Mouse (Mus musculus) limb, embryonic 14.5 days (tissue): ENCODE measurements around the gene Eif4e2. TPM values are rescaled to one million over a fixed set of nuclear protein-coding genes. Genes with fewer than 3 reads are reported as not detected.

Experiments used
- ATAC-seq: fragments of 200-750 bp; cut with Nextera tagmentation; 2 replicates; pipeline ENCODE4 v1.8.0; 2017; ENCODE audit warnings: low read depth, moderate number of reproducible peaks, moderate TSS enrichment; ENCODE audit not compliant: low FRiP score
- DNase-seq: peaks from one replicate; pipeline ENCODE4 v3.0.0-alpha.2; 2015; ENCODE audit warnings: low spot score
- H3K27ac ChIP-seq: fragments of 300-500 bp; sonication (generic); replicated peaks from 2 replicates; pipeline ENCODE4 v1.5.1; 2014; ENCODE audit warnings: low read depth, mild to moderate bottlenecking, low read length, moderate library complexity, mixed read lengths
- H3K27me3 ChIP-seq: fragments of 300-500 bp; sonication (generic); 2 replicates; pipeline ENCODE4 v1.6.1; 2014; ENCODE audit warnings: low read length, mixed read lengths; ENCODE audit not compliant: control insufficient read depth, insufficient read depth
- H3K36me3 ChIP-seq: fragments of 300-500 bp; sonication (generic); 2 replicates; pipeline ENCODE4 v1.6.1; 2014; ENCODE audit warnings: mild to moderate bottlenecking, low read length, moderate library complexity, mixed read lengths; ENCODE audit not compliant: control insufficient read depth, insufficient read depth
- H3K4me1 ChIP-seq: fragments of 300-500 bp; sonication (generic); 2 replicates; pipeline ENCODE4 v1.6.1; 2014; ENCODE audit warnings: antibody characterized with exemption, low read length, mixed read lengths; ENCODE audit not compliant: control insufficient read depth, insufficient read depth
- H3K4me2 ChIP-seq: fragments of 300-500 bp; sonication (generic); replicated peaks from 2 replicates; pipeline ENCODE4 v1.6.1; 2014; ENCODE audit warnings: low read depth, mild to moderate bottlenecking, low read length, moderate library complexity; ENCODE audit not compliant: severe bottlenecking
- H3K4me3 ChIP-seq: fragments of 300-500 bp; sonication (generic); replicated peaks from 2 replicates; pipeline ENCODE4 v1.5.1; 2014; ENCODE audit warnings: low read length
- H3K9ac ChIP-seq: fragments of 300-500 bp; sonication (generic); 2 replicates; pipeline ENCODE4 v1.6.1; 2014; ENCODE audit warnings: mild to moderate bottlenecking, low read depth, low read length, moderate library complexity; ENCODE audit not compliant: severe bottlenecking
- H3K9me3 ChIP-seq: fragments of 300-500 bp; sonication (generic); 2 replicates; pipeline ENCODE4 v1.6.1; 2016; ENCODE audit warnings: low read length; ENCODE audit not compliant: control insufficient read depth
- POLR2A ChIP-seq: fragments of 200-500 bp; IDR thresholded peaks from 2 replicates; pipeline ENCODE4 v1.8.0; 2012; ENCODE audit warnings: inconsistent platforms, mild to moderate bottlenecking, moderate library complexity, borderline replicate concordance; ENCODE audit not compliant: insufficient read depth, insufficient read length; ENCODE audit errors: extremely low read depth
- WGBS: fragments of 180-500 bp; shearing (Covaris S2); extraction: QIAGEN DNeasy Blood & Tissue Kit; methylation state at CpG from one replicate; pipeline ENCODE4 v1.1.7; 2014; 5-methylcytosine and 5-hydroxymethylcytosine counted together
- polyA plus RNA-seq, 2 experiments: library from polyadenylated mRNA; depleted of rRNA in 1 of 2; stranded (reverse) in 1 of 2; unstranded in 1 of 2; fragments of >200 nt; fragmentation: Nextera tagmentation in 1 of 2; extraction: Ambion mirVana in 1 of 2; gene quantifications; 2 replicates each; pipeline versions ENCODE4 v1.2.1 to v1.2.3; 2012 to 2014

Eif4e2 gene
- polyA plus RNA-seq, 2 experiments, result 118 to 139 TPM

DNA sequence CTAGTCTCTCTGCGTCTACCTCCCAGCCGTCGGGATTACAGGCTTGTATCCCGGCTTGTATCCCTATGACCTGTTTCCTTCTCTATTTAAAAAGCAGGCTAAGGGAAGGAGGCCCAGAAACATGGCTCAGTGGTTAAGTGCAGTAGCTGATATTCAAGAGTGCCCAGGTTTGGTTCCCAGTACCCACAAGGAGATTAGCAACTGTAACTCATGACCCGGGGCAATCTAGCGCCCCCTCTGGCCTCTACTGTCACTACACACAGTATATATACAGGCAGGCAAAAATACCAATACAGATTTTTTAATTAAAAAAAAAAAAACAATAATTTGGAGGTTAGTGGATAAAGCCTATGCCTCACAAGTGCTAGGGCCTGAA is 68.7 kb downstream of the Eif4e2 start:
- Histone ChIP-seq H3K4me2 (no peak overlapping the region), H3K27ac (no peak overlapping the region), H3K4me3 (no peak overlapping the region), H3K9ac (no peak overlapping the region), H3K27me3 (no peaks in the 10 kb centered on the region), H3K4me1 (no peaks in the 10 kb centered on the region), H3K36me3 (no peaks in the 10 kb centered on the region), H3K9me3 (no peaks in the 10 kb centered on the region)
- 73% methylated on average over 6 of the region's 6 CpGs for WGBS
- TF ChIP-seq POLR2A, result no peak
- DNase-seq (no peak), ATAC-seq (no peak)

DNA sequence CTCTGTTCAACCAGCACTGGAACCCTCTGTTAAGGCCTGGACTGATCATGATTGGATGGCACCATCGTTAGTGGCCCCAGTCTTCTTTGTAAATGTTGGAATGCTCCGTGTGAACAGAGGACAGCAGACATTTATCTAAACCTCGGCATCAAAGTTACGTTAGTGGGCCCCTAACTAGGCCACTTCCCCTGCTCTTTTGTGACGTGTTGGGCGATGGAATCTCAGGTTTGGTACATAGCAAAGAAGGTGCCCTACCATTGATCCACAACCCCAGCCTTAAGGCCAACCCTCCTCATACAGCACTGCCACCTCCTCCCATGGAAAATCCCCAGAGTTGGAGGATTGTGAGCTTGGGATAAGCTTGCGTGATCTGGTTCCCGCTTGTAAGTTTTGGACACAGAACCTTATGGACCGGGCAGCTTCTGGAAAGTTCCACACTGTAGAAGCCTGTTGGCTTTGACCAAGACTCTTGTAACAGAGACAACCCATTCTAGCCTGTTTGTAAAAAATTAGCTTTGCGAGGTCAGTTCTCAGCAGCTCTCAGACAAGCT is 69.8 kb downstream of the Eif4e2 start:
- TF ChIP-seq POLR2A, result no peak
- Histone ChIP-seq H3K36me3 (no peaks in the 10 kb centered on the region), H3K4me3 (no peak overlapping the region), H3K4me1 (no peaks in the 10 kb centered on the region), H3K4me2 (no peak overlapping the region), H3K9me3 (no peaks in the 10 kb centered on the region), H3K27me3 (no peaks in the 10 kb centered on the region), H3K9ac (no peak overlapping the region), H3K27ac (no peak overlapping the region)
- ATAC-seq (no peak), DNase-seq (no peak)
- WGBS, result 70% methylated on average over 10 of the region's 10 CpGs

DNA sequence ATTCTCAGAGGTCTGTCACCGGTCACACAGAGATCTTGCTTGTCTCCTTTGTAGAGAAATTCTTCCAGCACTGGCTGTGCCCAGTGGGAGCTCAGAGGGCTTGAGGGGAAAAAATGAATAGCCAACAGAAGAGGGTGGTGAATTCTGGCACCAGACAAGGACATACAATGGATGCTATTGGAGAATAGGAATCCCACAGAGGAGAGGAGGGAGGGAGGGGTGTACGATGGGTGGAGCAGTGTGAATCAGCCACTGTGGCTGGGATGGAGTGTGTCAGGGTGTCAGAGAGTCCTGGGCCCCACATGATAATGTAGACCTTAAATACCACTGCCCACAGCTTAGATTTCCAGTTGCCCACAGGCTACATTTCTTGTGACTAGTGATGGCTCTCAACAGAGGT is 73.4 kb downstream of the Eif4e2 start:
- Histone ChIP-seq H3K9me3 (no peaks in the 10 kb centered on the region), H3K9ac (no peak overlapping the region), H3K36me3 (no peaks in the 10 kb centered on the region), H3K4me2 (no peak overlapping the region), H3K27ac (no peak overlapping the region), H3K4me3 (no peak overlapping the region), H3K27me3 (no peaks in the 10 kb centered on the region), H3K4me1 (no peaks in the 10 kb centered on the region)
- WGBS, result 89% methylated on average over 2 of the region's 2 CpGs
- ATAC-seq, result no peak
- DNase-seq, result no peak
- TF ChIP-seq POLR2A, result no peak

Other genes with a start within 250 kb of the Eif4e2 start
- not detected in 2 replicates for gene Alppl2, start 124.0 kb upstream of the Eif4e2 start, polyA plus RNA-seq (2012; rRNA removed)
- not detected in 2 replicates for gene Alppl2, start 124.0 kb upstream of the Eif4e2 start, polyA plus RNA-seq (2014; fragmentation: Nextera tagmentation; extraction: Ambion mirVana)
- gene Alpi, start 112.3 kb upstream of the Eif4e2 start, polyA plus RNA-seq (2012; rRNA removed), result 0.05 and 0.19 TPM in 2 replicates
- gene Alpi, start 112.3 kb upstream of the Eif4e2 start, polyA plus RNA-seq (2014; fragmentation: Nextera tagmentation; extraction: Ambion mirVana), result 0.10 TPM in 1 of 2 replicates, not detected in the other
- gene Akp3, start 88.9 kb upstream of the Eif4e2 start, polyA plus RNA-seq (2012; rRNA removed), result 0.04 and 0.11 TPM in 2 replicates
- not detected in 2 replicates for gene Akp3, start 88.9 kb upstream of the Eif4e2 start, polyA plus RNA-seq (2014; fragmentation: Nextera tagmentation; extraction: Ambion mirVana)
- 1.4 and 2.0 TPM in 2 replicates for gene Ecel1, start 57.4 kb upstream of the Eif4e2 start, polyA plus RNA-seq (2012; rRNA removed)
- 0.61 and 1.0 TPM in 2 replicates for gene Ecel1, start 57.4 kb upstream of the Eif4e2 start, polyA plus RNA-seq (2014; fragmentation: Nextera tagmentation; extraction: Ambion mirVana)
- gene Prss56, start 30.6 kb upstream of the Eif4e2 start, polyA plus RNA-seq (2012; rRNA removed), result 0.17 and 0.18 TPM in 2 replicates
- gene Prss56, start 30.6 kb upstream of the Eif4e2 start, polyA plus RNA-seq (2014; fragmentation: Nextera tagmentation; extraction: Ambion mirVana), result 0.22 TPM in 1 of 2 replicates, not detected in the other
- 12.4 and 13.2 TPM in 2 replicates for gene Chrnd, start 23.3 kb upstream of the Eif4e2 start, polyA plus RNA-seq (2012; rRNA removed)
- gene Chrnd, start 23.3 kb upstream of the Eif4e2 start, polyA plus RNA-seq (2014; fragmentation: Nextera tagmentation; extraction: Ambion mirVana), result 3.6 and 6.2 TPM in 2 replicates
- 44.7 and 50.8 TPM in 2 replicates for gene Chrng, start 9.3 kb upstream of the Eif4e2 start, polyA plus RNA-seq (2012; rRNA removed)
- 18.2 and 29.3 TPM in 2 replicates for gene Chrng, start 9.3 kb upstream of the Eif4e2 start, polyA plus RNA-seq (2014; fragmentation: Nextera tagmentation; extraction: Ambion mirVana)
- gene Efhd1, start 50.4 kb downstream of the Eif4e2 start, polyA plus RNA-seq (2012; rRNA removed), result 2.3 TPM in 2 replicates
- gene Efhd1, start 50.4 kb downstream of the Eif4e2 start, polyA plus RNA-seq (2014; fragmentation: Nextera tagmentation; extraction: Ambion mirVana), result 2.2 and 2.5 TPM in 2 replicates
- gene Gigyf2, start 113.1 kb downstream of the Eif4e2 start, polyA plus RNA-seq (2012; rRNA removed), result 64.0 and 65.6 TPM in 2 replicates
- gene Gigyf2, start 113.1 kb downstream of the Eif4e2 start, polyA plus RNA-seq (2014; fragmentation: Nextera tagmentation; extraction: Ambion mirVana), result 47.7 and 57.5 TPM in 2 replicates
- 0.32 and 0.44 TPM in 2 replicates for gene Kcnj13, start 180.8 kb downstream of the Eif4e2 start, polyA plus RNA-seq (2012; rRNA removed)
- 1.2 and 1.3 TPM in 2 replicates for gene Kcnj13, start 180.8 kb downstream of the Eif4e2 start, polyA plus RNA-seq (2014; fragmentation: Nextera tagmentation; extraction: Ambion mirVana)